Mouse (Mus musculus) brain, embryonic 14.5 days (tissue): ENCODE data around the gene Rheb.

Source experiments
- CTCF ChIP-seq: fragments of 200-500 bp; IDR thresholded peaks from 2 replicates; pipeline ENCODE4 v1.5.1; 2012; ENCODE audit warnings: inconsistent platforms, mild to moderate bottlenecking, moderate library complexity, borderline replicate concordance; ENCODE audit not compliant: insufficient read depth, insufficient read length; ENCODE audit errors: extremely low read depth
- POLR2A ChIP-seq: fragments of 200-500 bp; IDR thresholded peaks from 2 replicates; pipeline ENCODE4 v1.6.1; 2012; ENCODE audit warnings: mild to moderate bottlenecking, inconsistent platforms, borderline replicate concordance; ENCODE audit not compliant: poor library complexity, insufficient read depth, insufficient read length, severe bottlenecking; ENCODE audit errors: extremely low read depth

- TF ChIP-seq CTCF (no peak), POLR2A (no peak)
Measured at GRCm38 (mm10) chr5:24828446-24828845, 14.0 kb downstream of the Rheb start.
